Mouse (Mus musculus): ENCODE results near the gene A430078G23Rik.

DNA sequence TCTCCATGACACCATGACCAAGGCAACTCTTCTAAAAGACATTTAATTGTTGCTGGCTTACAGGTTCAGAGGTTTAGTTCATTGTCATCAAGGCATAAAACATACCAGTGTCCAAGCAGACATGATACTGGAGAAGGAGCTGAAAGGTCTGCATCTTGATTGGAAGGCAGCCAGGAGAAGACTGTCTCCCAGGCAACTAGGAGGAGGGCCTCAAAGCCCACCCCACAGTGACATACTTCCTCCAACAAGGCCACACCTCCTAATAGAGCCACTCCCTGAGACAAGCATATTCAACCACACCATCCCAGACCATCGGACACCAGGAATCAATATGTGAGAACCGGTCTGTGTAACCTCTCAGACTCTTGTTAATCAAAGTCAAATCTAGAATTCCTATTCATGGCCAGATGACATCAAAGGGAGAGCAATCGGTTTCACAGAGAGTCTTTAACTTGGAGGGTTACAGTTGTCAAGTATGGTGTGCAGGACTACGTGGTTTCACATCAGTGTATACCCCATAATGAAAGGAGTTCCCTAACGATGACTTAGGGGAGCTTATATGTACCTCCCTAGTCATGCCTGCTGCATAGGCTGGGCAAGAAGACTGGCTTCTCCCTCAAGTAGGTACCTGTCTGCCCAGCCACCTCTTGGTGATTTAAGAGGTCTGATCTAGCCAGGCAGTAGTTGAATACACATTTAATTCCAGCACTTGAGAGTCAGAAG lies 6.4 kb upstream of the A430078G23Rik start:
- TF ChIP-seq MYOG (IDR thresholded peaks at IDR 0.05; ENCODE audit: control insufficient read depth in 1 of 3, insufficient read depth in 1 of 3, insufficient read length in 2 of 3, low read depth in 2 of 3): no peak
- TF ChIP-seq POLR2A (IDR thresholded peaks at IDR 0.05; ENCODE audit: insufficient read length, low read depth): no peak
- no peak for TF ChIP-seq MAX (IDR thresholded peaks at IDR 0.05; ENCODE audit: low read depth)
- TF ChIP-seq TCF12 (IDR thresholded peaks at IDR 0.05; ENCODE audit: insufficient read depth, poor library complexity, severe bottlenecking): no peak
- no peak for TF ChIP-seq POLR2AphosphoS2 (IDR thresholded peaks at IDR 0.05; ENCODE audit: insufficient read length, low read depth)
- TF ChIP-seq MYOD1 (IDR thresholded peaks at IDR 0.05; ENCODE audit: control insufficient read depth in 1 of 3, insufficient read length in 2 of 3, low read depth in 2 of 3): no peak
- TF ChIP-seq SRF (IDR thresholded peaks at IDR 0.05; ENCODE audit: control insufficient read depth, insufficient read length, low read depth): no peak
- no peak for TF ChIP-seq TCF3 (IDR thresholded peaks at IDR 0.05; ENCODE audit: insufficient read length, low read depth)

All from myocyte (in vitro differentiated cells).